Mouse (Mus musculus) CD4-positive, CD25-positive, alpha-beta regulatory T cell, adult 2 months (primary cell): ENCODE results near the gene Tmc1.

Experiments used
- DNase-seq: peaks from one replicate; pipeline ENCODE4 v3.0.0-alpha.2; 2012; ENCODE audit warnings: low read depth, low spot score

Tmc1 gene

GRCm38 (mm10) chr19:20799460-20799859, 154.5 kb downstream of the Tmc1 start:
- DNase-seq = no peak

GRCm38 (mm10) chr19:20797558-20798101, 156.4 kb downstream of the Tmc1 start:
- DNase-seq = peak; percentile 35

- DNase-seq = no peak
These were observed 158.0 kb downstream of the Tmc1 start for GRCm38 (mm10) chr19:20796001-20796400.

GRCm38 (mm10) chr19:20794999-20795398, 159.0 kb downstream of the Tmc1 start:
- no peak for DNase-seq

- DNase-seq = no peak
These were observed 161.2 kb downstream of the Tmc1 start for GRCm38 (mm10) chr19:20792811-20793210.

- no peak for DNase-seq
These were observed 166.7 kb downstream of the Tmc1 start for GRCm38 (mm10) chr19:20787289-20787688.

- no peak for DNase-seq
These were observed 178.3 kb downstream of the Tmc1 start for GRCm38 (mm10) chr19:20775681-20776080.

- no peak for DNase-seq
These were observed 180.1 kb downstream of the Tmc1 start for GRCm38 (mm10) chr19:20773941-20774340.

- DNase-seq = peak; percentile 7
These were observed 189.8 kb downstream of the Tmc1 start for GRCm38 (mm10) chr19:20764214-20764613.

- no peak for DNase-seq
These were observed 192.2 kb downstream of the Tmc1 start for GRCm38 (mm10) chr19:20761675-20762426.

- DNase-seq = no peak
These were observed 192.9 kb downstream of the Tmc1 start for GRCm38 (mm10) chr19:20761119-20761518.

- no peak for DNase-seq
These were observed 209.4 kb downstream of the Tmc1 start for GRCm38 (mm10) chr19:20744630-20745029.
